Mouse (Mus musculus): ENCODE measurements around the gene Hpd. TPM values are rescaled to one million over a fixed set of nuclear protein-coding genes. Genes with fewer than 3 reads are reported as not detected.
A peak's percentile ranks its signal among the peaks of the same experiment; 100 is the strongest.

The Hpd gene
- polyA plus RNA-seq, 1 experiment from 2014 or later: 9.0 TPM

DNA sequence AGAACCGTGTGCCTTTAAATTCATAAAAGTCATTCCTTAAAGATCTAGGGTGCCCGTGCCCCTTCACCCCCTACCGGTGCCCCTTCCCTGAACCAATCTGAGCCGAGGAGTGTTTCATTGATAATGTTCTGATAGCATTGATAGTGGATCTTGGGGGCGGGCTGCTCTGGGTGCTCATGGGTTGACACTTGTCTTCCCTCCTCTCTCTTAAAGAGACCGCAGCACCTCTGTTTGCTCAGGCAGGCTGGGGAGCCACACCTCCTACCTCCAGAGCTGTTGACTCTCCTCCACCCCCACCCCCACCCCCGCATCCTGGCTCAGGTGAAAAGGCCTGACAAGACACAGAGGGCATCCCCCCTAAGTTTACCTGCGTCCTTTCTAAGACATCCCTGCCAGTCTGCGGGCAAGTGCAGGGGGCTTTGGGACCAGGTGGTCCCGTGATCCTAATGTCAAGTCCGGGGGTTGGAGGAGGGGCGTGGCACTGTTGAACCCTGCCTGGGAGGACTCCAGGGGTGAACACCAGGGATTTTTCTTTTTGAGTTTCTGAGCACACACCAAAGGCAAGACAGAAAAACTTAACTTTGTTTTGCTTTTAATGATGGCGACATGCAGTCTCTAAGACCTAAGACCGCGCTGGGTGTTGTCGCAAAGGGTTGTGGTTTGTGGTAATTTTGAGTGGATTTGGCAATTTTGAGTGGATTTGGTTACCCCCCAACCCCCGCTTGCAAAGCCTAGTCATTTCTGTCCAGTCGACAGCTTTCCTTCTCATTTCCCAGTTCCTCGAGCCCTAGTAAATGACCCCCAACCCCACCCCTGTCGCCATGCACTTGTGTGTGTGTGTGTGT lies 37.6 kb downstream of the Hpd start:
- no peak for ATAC-seq
- Histone ChIP-seq H3K9me3 (ENCODE audit: control insufficient read depth, low read length) (no peaks in the 10 kb centered on the region), H3K27ac (ENCODE audit: low read length) (no peak overlapping the region), H3K4me2 (ENCODE audit: low read depth, low read length) (peak overlapping the region; percentile 92), H3K4me3 (ENCODE audit: low read length) (peak overlapping the region; percentile 88), H3K4me1 (ENCODE audit: control insufficient read depth, insufficient read depth, low read length) (peaks cover 30% of the 10 kb centered on the region), H3K27me3 (replicated peaks; ENCODE audit: control insufficient read depth, insufficient read depth, low read length) (no peaks in the 10 kb centered on the region), H3K36me3 (ENCODE audit: control insufficient read depth, insufficient read depth, low read length) (peaks cover 13% of the 10 kb centered on the region), H3K9ac (ENCODE audit: low read depth, low read length) (peak overlapping the region; percentile 99)
- WGBS: 31% methylated on average over 20 of the region's 20 CpGs

DNA sequence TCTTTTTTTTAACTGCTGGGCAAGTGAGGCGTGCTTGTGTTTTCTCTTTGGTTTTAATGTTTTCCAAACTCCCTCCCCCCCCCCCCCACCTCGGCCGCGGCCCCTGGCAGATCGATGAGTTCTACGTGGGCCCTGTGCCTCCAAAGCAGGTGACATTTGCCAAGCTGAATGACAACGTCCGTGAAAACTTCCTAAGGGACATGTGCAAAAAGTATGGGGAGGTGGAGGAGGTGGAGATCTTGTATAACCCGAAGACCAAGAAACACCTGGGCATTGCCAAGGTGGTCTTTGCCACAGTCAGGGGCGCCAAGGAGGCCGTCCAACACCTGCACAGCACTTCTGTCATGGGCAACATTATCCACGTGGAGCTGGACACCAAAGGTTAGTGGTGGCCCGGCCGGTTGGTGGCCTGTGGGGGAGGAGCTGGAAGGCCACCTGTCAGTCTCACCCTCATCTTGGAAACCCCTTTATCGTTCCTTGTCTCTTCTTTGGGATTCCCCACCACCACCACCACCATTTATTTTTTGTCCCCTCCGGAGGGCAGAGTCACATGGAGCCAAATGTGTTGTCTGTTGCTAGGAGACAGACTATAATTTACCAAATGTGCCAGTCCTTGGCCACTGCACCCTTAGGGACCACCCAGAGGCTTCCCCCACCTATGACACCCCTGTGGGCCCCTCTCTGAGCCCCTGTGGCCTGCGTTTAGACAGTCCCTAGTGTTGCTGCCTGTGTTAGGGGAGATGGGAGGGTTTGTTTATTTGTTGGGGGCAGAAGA lies 38.4 kb downstream of the Hpd start:
- peak overlapping the region; percentile 92 for H3K4me2 ChIP-seq (ENCODE audit: low read depth, low read length)
- peak overlapping the region; percentile 99 for H3K9ac ChIP-seq (ENCODE audit: low read depth, low read length)
- WGBS: 4% methylated on average over 17 of the region's 17 CpGs
- H3K4me1 ChIP-seq (ENCODE audit: control insufficient read depth, insufficient read depth, low read length): peaks cover 24% of the 10 kb centered on the region
- H3K4me3 ChIP-seq (ENCODE audit: low read length): peak overlapping the region; percentile 88
- no peaks in the 10 kb centered on the region for H3K27me3 ChIP-seq (replicated peaks; ENCODE audit: control insufficient read depth, insufficient read depth, low read length)
- peak overlapping the region; percentile 98; the same call in 1 of the 2 replicates for H3K27ac ChIP-seq (ENCODE audit: low read length)
- no peaks in the 10 kb centered on the region for H3K9me3 ChIP-seq (ENCODE audit: control insufficient read depth, low read length)
- H3K36me3 ChIP-seq (ENCODE audit: control insufficient read depth, insufficient read depth, low read length): peaks cover 13% of the 10 kb centered on the region
- no peak for ATAC-seq

DNA sequence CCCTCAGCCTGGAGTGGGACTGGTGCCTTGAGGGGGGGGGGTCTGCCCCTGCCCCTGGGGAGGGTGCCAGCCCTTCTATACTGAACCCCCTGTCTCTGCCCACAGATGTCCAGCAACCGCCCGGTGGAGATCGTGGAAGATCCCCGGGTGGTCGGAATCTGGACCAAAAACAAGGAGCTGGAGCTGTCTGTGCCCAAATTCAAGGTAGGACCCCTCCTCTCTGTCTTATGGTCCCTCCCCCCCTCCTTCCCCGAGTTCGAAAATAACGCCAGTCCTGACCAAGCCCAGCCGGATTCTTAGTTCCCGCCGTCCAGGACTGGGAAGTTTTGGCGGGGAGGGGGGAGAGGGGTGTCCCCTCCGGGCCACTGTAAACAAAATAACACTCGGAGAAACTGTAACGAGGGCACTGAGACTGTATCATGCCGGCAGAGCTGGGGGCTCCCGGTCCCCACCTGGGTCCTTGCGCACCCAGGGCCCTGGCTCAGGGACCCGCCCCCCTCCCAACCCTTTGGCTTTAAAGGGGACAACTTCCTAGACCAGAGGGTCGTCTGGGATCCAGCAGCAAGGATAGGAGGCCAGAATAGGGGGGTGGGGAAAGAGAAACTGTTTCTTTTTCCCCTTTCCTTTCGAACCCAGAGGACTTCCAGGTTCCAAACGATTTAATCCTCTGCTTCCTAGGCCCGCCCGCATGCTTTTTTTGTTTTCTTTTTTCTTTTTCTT lies 39.1 kb downstream of the Hpd start:
- ATAC-seq: no peak
- peak overlapping the region; percentile 88 for H3K4me3 ChIP-seq (ENCODE audit: low read length)
- H3K9me3 ChIP-seq (ENCODE audit: control insufficient read depth, low read length): no peaks in the 10 kb centered on the region
- 1% methylated on average over 22 of the region's 24 CpGs for WGBS
- peak overlapping the region; percentile 99 for H3K9ac ChIP-seq (ENCODE audit: low read depth, low read length)
- no peaks in the 10 kb centered on the region for H3K27me3 ChIP-seq (replicated peaks; ENCODE audit: control insufficient read depth, insufficient read depth, low read length)
- peak overlapping the region; percentile 98 for H3K27ac ChIP-seq (ENCODE audit: low read length)
- peaks cover 11% of the 10 kb centered on the region for H3K36me3 ChIP-seq (ENCODE audit: control insufficient read depth, insufficient read depth, low read length)
- peaks cover 21% of the 10 kb centered on the region for H3K4me1 ChIP-seq (ENCODE audit: control insufficient read depth, insufficient read depth, low read length)
- peak overlapping the region; percentile 92 for H3K4me2 ChIP-seq (ENCODE audit: low read depth, low read length)

DNA sequence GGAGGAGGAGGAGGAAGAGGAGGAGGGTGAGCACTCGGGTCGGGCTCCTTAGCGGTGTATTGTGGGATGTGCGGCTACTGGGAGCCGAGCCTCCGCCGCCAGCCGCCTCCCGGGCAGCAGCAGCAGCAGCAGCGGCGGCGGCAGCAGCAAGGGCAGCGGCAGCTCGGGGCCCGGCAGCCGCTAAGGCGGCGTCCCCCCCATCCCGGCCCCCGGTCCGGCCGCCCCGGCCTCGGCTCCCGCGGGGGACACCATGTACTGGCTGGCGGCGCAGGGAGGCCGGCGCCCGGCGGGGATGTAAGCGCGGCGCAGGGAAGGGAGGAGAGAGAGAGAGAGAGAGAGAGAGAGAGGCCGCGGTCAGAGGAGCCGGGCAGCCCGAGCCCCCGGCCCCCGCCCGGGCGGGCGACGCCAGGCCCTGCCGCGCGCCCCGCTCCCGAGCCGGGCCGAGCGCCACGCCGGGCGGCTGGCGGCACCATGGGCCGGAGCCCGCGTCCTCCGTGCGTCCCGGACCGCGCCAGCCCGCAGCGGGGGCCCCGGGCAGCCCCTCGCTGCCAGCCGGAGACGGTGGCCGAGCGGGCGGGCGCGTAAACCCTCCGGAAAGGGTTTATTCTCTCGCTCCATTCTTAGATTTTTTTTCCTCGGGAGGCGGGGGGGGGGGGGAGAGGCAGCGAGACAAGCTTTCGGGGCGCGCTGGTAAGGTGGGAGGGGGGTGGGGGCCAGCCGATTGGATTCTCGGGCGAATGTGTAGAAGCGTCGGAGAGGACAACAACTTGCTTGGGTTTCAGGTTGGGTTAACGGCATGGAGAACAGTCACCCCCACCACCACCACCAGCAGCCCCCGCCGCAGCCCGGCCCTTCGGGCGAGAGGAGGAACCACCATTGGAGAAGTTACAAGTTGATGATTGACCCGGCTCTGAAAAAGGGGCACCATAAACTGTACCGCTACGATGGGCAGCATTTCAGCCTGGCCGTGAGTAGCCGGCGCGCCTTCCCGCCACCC lies 40.1 kb downstream of the Hpd start, which contains the start of gene Setd1b:
Setd1b (plus strand) TSS at position 33 of the 997 bp plus-strand sequence.
- WGBS: under 1% methylated on average over 94 of the region's 103 CpGs
- H3K27ac ChIP-seq (ENCODE audit: low read length): peak within 1 kb of the TSS; percentile 98
- peak within 1 kb of the TSS; percentile 92 for H3K4me2 ChIP-seq (ENCODE audit: low read depth, low read length)
- ATAC-seq: no peak
- no peaks in the 10 kb centered on the region for H3K27me3 ChIP-seq (replicated peaks; ENCODE audit: control insufficient read depth, insufficient read depth, low read length)
- no peaks in the 10 kb centered on the region for H3K9me3 ChIP-seq (ENCODE audit: control insufficient read depth, low read length)
- peak within 1 kb of the TSS; percentile 99 for H3K9ac ChIP-seq (ENCODE audit: low read depth, low read length)
- peak within 1 kb of the TSS; percentile 88 for H3K4me3 ChIP-seq (ENCODE audit: low read length)
- H3K36me3 ChIP-seq (ENCODE audit: control insufficient read depth, insufficient read depth, low read length): peaks cover 2% of the 10 kb centered on the region; the same call in 1 of the 2 replicates
- peaks cover 29% of the 10 kb centered on the region for H3K4me1 ChIP-seq (ENCODE audit: control insufficient read depth, insufficient read depth, low read length)

DNA sequence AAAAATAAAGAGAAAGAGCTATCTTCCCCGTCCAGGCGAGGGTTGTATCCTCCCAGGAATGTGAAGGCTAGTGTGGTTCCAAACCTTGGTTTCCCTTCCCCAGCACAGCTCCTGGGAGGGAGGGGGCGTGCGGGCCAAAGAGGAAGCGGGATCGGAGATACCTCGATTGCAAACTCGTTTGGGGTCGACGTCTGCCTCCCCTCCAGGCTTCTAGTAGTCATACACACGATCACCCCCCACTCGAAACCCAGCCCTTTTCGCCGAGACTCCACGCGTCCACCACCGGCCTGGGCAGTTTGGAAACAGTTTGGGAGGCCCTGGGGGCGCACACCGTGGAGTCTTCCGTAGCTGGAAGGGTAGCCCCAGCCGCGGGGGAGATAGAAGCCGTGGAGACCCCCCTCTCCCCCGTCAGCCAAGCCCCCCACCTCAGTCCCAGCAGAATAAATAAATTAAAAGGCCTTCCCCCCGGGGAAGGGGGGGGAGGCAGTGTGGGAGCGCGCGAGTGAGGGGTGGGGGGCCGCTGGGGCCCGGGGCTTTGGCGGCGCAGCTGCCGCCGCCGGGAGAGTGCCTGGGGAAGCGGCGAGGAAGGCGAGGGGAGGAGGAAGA lies 40.9 kb downstream of the Hpd start:
- ATAC-seq: no peak
- Histone ChIP-seq H3K27ac (ENCODE audit: low read length) (peak overlapping the region; percentile 98), H3K9me3 (ENCODE audit: control insufficient read depth, low read length) (no peaks in the 10 kb centered on the region), H3K9ac (ENCODE audit: low read depth, low read length) (peak overlapping the region; percentile 99), H3K4me1 (ENCODE audit: control insufficient read depth, insufficient read depth, low read length) (peaks cover 37% of the 10 kb centered on the region), H3K36me3 (ENCODE audit: control insufficient read depth, insufficient read depth, low read length) (no peaks in the 10 kb centered on the region), H3K4me3 (ENCODE audit: low read length) (peak overlapping the region; percentile 88), H3K4me2 (ENCODE audit: low read depth, low read length) (peak overlapping the region; percentile 92), H3K27me3 (replicated peaks; ENCODE audit: control insufficient read depth, insufficient read depth, low read length) (no peaks in the 10 kb centered on the region)
- under 1% methylated on average over 32 of the region's 38 CpGs for WGBS

DNA sequence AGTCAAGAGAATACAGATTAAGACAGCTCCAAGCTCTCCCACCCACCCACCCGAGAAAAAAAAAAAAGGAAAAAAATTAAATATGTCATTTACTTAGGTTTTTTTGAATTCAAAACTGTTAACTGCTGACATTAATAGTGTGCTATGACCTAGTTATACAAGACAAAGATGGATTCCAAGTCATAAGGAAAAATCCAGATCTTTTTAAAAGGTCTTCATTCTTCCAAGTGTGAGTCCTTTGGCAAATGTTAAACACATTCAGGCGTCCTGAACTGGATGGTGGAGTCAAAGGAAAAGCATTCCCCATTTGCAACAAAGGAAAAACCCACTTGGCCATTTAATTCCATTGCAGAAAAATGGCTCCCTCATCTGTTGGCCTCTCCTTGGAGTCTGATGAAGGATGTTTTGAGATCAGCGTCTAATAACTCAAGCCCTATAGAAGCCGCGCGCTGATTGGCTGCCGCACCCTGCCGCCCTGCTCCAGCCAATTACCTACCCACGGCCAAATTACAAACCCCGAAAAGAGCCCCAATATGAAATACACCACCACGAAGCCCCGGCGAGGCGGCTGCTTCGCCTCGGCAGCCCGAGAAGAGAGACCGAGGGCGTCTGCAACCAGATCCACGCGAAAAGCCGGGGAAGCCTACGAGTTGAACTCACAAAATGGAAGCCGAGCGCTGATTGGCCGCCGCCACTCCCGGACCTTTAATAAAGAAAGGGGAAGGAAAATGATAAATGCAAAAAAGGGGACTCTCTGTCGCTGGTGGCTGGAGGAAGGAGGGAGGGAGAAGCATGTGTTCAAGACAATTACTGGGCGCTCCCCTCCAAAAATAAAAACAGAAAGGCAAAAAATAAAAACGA lies 41.6 kb downstream of the Hpd start:
- Histone ChIP-seq H3K36me3 (ENCODE audit: control insufficient read depth, insufficient read depth, low read length) (no peaks in the 10 kb centered on the region), H3K9ac (ENCODE audit: low read depth, low read length) (peak overlapping the region; percentile 99), H3K27me3 (replicated peaks; ENCODE audit: control insufficient read depth, insufficient read depth, low read length) (no peaks in the 10 kb centered on the region), H3K27ac (ENCODE audit: low read length) (peak overlapping the region; percentile 98), H3K4me3 (ENCODE audit: low read length) (peak overlapping the region; percentile 88), H3K4me2 (ENCODE audit: low read depth, low read length) (peak overlapping the region; percentile 92), H3K9me3 (ENCODE audit: control insufficient read depth, low read length) (no peaks in the 10 kb centered on the region), H3K4me1 (ENCODE audit: control insufficient read depth, insufficient read depth, low read length) (peaks cover 40% of the 10 kb centered on the region)
- ATAC-seq: peak; percentile 36
- 0% methylated on average over 31 of the region's 31 CpGs for WGBS

DNA sequence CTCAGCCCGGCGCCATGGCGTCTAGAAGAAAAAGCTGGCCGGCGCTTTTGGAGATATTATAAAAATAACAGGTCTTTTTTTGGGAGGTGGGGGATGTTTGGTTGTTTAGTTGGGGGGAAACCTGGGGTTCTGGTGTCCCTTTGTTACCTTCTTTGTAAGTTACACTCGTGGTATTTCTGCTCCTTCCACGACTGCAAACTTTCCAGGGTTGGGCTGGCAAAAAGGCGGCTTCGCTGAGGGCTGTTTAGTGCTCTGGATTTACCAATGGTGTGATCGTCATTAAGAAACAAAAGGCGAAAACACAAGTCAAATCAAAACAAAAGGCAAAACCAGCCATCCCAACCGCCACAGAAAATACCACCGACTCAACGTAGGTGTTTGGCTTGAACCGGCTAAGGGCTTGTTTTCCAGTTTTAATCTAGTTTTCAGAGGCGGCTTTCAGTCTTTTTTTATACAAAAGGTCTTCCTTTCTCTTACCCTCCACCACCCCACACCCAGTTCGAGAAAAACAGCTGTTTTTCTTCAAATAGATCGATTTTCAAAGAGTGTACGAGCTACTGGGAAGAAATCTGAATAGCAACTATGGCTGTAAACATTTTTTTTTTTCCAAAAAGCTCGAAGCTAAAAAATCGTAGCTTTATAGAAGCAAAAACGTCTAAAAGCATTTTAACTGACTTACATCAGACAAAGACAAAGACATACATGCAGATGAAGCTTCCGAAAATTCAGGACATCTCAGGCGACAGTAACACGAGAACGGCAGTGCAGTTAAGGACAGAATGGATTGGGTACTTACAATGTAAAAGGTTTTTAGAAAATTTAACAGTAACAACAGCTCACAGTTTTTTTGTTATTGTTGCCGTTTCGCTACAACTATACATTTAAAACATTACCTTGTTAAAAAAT lies 42.6 kb downstream of the Hpd start:
- under 1% methylated on average over 28 of the region's 28 CpGs for WGBS
- Histone ChIP-seq H3K27me3 (replicated peaks; ENCODE audit: control insufficient read depth, insufficient read depth, low read length) (no peaks in the 10 kb centered on the region), H3K4me3 (ENCODE audit: low read length) (peak overlapping the region; percentile 62), H3K9me3 (ENCODE audit: control insufficient read depth, low read length) (no peaks in the 10 kb centered on the region), H3K36me3 (ENCODE audit: control insufficient read depth, insufficient read depth, low read length) (no peaks in the 10 kb centered on the region), H3K4me1 (ENCODE audit: control insufficient read depth, insufficient read depth, low read length) (peaks cover 40% of the 10 kb centered on the region), H3K27ac (ENCODE audit: low read length) (peak overlapping the region; percentile 100), H3K4me2 (ENCODE audit: low read depth, low read length) (peak overlapping the region; percentile 96), H3K9ac (ENCODE audit: low read depth, low read length) (peak overlapping the region; percentile 97)
- ATAC-seq: no peak

Measured in intestine, embryonic 16.5 days (tissue).